Mouse (Mus musculus): ENCODE measurements around the gene Id4.
A peak's percentile ranks its signal among the peaks of the same experiment; 100 is the strongest.

Gene Id4

DNA sequence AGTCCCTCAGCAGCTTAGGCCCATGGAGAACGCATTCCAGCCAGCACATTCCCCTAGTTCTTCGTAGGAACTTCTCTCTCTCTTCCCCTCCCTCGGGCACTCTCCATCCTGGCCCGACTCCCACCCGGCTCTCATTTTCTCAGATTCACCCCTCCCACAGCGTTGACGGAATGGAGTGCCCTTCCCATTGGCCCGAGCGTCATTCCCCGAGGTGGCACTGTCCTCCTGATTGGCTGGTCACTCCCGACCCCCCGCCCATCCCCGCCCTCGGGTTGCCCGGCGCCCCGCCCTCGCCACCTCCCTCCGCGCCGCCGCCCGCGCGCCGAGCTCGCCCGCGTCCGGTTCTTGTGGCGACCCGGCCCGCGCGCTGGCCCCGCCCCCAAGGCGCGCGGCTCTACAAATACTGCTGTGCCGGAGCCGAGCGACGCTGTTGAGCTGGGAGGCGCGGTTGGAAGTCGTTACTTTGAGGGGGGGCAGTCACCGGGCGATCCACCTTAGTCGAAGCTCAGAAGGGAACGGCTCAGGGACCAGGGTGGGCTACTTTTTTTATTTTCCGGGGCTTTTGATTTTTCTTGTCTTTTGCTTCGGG is at the start of gene Id4:
TSS of gene Id4 (plus strand) at position 539 of the 589 bp plus-strand sequence.
- DNase-seq (ENCODE audit: low spot score in 2 of 2) = peak; percentile 92 to 95

DNA sequence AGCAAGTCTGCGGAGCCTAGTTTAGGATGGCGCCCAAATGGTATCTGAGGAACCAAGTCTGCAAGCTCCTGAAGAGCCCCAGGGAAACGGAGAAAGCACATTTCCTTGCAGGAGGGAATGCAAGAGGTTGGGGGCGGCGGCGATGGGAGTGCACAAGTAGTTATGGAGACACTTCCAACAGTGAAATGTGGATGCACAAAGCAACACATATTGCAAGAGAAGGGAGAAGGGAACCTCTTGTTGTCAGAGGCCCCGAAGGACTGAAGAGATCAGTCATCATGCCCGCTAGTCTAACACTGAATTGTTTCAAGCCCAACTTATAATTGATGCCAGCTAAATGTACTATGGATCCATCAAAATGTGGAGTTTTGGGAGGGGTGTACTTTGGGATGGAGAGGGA is 33.9 kb upstream of the Id4 start:
- peak in 1 of 2 experiments; percentile 20 for DNase-seq (ENCODE audit: low spot score in 2 of 2)

DNA sequence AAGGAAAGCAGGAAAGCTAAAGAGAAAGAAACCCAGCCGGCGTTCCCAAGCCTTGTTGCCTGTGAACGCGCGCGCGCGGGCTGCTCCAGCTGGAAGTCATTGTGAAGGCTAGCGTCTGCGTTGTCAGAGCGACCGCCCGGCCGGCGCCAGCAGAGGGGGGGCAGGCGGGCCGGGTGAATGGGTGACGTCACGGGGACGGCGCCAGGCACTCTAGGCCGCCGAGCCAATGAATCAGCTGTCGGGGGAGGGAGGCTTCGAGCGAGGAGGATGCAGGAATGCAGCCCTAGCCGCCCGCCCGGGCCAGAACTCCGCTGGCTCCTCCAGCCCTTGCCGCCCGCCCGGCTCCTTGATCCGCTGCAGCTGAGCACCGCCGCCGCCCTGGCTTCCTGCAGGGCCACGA is 33.3 kb upstream of the Id4 start:
- peak; percentile 96 to 97 for DNase-seq (ENCODE audit: low spot score in 2 of 2)

DNA sequence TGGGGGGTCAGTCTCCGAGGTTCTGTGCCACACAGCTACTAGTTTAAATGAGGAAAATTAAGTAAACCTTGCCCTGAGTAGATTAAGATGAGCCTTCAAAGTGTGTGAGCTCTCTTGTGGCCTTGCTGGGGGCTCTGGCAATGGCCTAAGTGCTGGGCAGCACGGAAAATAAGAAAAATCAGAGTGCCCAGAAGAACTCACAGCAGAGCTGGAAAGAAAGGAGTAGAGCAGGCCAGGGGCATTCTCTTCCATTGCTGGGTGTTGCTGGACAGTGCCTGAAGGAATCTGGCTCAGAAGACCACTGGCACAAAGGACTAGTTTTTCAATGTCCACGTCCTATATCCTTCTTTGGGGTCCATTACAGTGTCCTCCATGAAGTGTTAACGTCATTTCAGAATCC is 32.9 kb upstream of the Id4 start:
- no peak for DNase-seq (ENCODE audit: low spot score in 2 of 2)

DNA sequence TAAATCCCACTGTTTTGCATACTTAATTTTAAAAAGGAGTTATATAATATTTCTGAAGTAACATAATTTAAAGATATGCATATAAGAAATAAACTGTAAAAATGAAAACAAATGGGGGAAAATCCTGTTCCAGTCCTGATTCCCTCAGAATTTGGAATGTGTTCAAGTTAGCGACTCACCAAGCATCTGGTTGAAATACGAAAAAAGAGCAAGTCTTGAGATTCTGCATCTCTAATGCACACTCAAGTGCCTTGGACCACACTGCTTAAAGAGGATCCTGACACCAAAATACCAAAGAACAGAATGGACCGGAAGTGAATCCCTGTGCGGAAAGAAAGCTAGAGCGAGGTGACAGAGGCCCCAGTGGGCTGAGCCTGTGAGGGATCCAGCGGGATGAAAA is 30.0 kb upstream of the Id4 start:
- no peak for DNase-seq (ENCODE audit: low spot score in 2 of 2)

DNA sequence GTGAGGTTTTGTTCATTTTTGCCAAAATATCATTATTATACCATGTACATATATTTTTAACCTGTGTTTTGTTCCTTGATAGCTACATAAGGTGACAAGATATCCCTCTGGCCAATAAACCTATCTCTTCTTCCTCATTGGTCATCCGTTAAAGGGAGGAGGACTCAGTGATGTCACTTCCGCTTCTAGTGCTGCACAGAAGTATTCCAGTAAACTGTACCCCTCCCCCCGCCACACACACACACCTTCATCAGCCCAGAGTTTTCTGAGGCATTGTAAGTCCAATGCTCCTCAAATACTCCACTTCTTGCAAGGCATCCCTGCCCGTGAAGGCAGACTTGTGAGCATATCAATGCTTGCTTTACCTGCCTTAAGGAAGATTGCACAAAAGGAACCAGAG is 24.6 kb upstream of the Id4 start:
- no peak for DNase-seq (ENCODE audit: low spot score in 2 of 2)

DNA sequence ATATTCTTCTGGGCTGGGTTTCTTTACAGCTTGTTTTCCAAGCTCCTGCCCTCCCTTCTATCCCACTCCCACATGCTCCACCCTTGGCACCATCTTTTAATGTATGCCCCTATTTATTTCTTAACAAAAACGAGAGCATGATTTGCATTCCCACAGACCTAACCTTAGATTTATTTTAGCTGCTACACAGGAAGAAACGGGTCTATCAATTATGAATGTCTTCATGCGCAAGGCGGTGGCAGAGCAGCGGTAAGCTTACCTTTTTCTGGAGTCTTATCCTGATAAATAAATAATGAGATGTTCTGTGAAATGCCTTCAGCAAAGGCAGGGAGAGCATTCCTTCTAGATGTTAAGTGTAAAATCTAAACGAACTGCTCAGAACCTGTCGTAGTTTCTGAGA is 24.2 kb upstream of the Id4 start:
- DNase-seq (ENCODE audit: low spot score in 2 of 2) = no peak

DNA sequence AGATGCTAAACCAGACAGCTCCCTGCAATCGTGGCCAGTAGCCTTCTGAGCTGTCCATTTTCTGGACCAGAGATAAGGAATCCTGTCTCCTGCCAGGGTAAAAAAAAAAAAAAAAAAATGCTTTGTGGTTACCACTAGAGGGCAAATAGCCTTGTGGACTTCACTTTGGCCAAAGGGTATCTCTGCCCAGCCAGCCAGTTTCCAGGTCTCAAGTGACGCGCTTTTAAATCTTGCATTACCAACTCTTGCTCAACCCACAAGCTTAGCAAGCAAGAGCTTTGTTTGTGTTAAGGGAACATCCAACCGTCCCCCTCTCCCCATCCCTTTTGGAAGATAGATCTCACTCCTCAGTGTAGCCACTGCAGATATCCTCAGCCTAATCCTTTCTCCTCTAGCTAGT is 23.5 kb upstream of the Id4 start:
- DNase-seq (ENCODE audit: low spot score in 2 of 2) = no peak

DNA sequence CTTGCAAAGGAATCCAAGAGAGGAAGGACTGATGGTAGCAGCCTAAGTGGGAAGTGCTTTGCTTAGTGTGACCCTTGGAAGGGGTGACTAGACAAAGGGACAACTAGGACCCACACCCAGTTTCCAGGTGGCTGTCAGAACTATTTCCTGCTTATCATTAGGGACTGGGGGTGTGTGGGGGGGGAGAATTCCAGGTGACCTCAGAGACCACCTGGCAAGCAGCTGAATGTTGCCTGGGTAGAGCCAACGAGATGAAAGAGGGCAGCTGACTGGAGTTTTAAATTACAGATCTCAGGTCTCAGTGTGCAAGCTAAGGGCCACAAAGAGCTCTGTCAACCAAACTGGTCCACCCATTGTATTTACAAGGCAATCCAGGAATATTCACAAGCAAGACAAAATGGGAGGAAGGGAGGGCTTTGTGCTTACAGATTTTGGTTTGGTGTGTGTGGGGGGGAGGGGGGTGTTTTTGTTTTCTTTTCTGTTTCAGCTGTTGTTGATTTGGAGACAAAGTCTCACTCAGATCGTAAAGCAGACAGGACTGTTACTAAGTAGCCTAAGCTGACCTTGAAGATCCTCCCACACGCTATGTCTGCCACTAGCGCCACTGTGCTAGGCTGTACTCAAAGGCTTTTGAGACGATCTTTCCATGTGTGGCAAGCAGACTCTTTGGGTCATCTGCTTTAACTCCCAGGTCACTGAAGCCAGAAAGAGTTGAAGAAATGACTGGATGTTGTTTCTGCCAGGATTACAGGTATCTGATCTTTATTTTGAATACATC is 15.6 kb upstream of the Id4 start:
- no peak for DNase-seq (ENCODE audit: low spot score in 2 of 2)

DNA sequence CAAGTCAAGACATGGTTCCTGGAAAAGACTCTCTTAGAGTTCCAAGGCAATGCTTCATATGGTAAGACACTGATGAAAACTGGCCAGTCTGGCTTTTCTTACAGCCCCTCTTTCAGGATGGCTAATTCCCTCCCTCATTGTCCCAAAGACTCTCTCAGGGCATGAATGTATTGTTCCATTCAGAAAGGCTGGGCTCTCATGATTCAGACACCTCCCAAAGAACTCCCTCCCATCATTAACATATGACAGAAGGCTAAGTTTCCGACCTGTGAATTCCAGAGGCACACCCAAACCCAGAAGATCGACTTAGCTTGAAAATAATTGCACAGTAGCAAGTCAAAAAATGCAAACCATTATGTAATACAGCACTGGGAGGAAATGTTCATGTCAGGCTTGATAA is 8.5 kb upstream of the Id4 start:
- no peak for DNase-seq (ENCODE audit: low spot score in 2 of 2)

DNA sequence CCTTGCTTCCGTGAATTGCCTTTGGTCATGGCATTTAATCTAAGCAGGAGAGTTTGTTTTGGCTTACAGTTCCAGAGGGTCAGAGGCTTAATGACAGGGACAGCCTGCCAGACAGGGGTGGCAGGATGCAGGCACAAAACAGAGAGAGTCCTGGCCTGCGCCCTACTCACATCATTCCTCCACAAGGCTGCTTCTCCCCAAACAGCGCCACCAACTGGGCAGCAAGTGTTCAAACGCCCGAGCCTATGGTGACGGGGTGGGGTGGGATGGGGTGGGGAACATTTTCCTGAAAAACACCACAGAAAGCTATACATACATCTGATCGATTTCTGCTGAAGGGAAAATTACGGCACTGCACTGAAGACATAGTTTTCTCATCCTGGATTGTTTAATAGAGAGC is 6.0 kb upstream of the Id4 start:
- DNase-seq (ENCODE audit: low spot score in 2 of 2) = no peak

DNA sequence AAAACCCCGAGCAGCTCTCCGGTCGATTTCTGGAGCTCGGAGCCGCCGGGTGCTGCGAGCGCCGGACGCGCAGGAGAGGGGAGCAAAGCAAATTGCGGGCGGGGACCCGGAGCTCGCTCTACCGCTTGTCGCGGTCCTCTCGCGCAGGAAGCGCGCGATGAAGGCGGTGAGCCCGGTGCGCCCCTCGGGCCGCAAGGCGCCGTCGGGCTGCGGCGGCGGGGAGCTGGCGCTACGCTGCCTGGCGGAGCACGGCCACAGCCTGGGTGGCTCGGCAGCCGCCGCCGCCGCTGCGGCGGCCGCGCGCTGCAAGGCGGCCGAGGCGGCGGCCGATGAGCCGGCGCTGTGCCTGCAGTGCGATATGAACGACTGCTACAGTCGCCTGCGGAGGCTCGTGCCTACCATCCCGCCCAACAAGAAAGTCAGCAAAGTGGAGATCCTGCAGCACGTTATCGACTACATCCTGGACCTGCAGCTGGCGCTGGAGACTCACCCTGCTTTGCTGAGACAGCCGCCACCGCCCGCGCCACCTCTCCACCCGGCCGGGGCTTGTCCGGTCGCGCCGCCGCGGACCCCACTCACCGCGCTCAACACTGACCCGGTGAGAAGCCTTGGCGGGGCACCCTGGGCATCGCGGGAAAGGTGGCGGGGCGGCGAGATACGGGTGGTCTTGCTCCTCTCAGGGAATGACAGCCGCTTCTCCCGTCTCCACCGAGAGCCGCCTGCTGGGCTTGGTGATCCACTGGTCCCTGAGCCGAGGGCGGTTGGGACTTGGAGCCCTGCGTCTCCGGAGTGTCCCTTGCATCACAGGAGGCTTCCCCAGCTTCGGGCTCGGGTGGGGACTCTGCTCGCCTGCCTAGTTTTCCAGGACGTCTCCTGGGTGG is 553 bp downstream of the Id4 start:
- peak; percentile 48 to 65 for DNase-seq (ENCODE audit: low spot score in 2 of 2)

DNA sequence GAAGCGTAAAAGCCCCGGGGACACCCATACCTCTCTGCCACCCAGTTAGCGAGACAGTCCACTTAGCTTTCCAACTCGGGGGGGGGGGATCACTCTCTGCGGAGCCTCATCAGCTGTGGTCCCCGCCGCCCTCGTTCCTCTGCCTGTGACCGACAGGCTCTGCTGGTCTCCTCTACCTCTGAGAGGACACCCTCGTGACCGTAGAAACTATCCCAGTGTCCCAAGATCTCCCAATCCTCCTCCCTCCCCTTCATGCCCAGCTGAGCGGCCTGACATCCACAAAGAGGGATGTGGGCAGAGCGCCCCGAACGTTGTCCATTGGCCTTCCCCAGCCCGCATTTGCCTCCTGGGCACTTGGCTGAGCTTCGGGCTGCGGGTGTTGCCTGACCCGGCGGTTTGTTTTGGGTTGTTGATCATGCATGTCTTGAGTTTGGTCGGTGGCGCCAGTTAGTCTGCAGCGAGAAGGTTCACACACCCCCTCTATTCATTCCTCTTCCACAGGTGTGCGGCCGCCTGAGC is 1.5 kb downstream of the Id4 start:
- DNase-seq (ENCODE audit: low spot score in 2 of 2) = peak in 1 of 2 experiments; percentile 28

DNA sequence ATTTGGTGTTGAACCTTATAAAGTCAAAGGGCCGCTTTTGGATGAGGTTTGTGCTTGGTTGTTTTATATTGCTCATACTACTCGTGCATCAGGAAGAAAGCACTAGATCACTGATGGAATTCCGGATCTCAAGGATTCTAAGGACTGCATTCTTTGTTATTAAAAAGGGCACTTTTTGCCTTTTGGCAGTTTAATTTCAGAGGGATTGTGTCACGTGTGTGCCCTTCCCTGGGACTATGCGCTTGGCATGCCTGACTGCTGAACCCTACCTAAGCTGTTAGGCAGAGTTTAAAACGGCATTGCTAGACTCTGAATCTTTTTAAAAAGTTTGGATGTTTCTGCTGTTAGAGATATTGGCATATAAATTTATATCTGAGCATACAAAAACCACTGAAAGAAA is 4.0 kb downstream of the Id4 start:
- DNase-seq (ENCODE audit: low spot score in 2 of 2) = no peak

DNA sequence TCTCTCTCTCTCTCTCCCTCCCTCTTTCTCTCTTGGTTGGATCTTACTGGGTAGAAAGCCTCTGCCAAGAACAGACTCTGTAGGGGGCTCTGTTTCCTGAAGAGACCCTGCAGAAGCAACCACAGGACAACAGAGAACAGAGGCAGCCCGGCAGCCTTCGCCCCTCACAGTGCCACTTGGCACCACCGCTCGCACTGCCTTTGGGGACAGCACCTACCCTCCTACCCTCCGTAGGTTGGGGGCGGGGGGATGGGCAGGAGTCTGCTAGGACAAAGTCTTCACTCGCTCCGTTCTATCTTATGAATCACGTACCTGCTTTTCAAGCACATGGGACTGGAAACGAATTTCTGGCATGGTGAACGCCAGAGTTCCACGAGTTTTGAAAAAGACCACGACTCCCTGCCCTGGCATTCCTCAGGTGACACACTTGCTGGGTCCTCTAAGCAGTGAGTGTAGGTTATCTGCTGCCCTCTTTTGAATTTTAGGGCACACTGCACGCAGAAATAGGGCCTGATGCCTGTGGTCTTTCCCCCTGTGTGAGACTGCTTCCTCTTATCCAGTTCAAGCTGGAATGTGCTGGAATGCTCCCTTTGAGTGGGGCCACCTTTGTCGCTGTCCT is 12.5 kb downstream of the Id4 start:
- peak in 1 of 2 experiments; percentile 34 for DNase-seq (ENCODE audit: low spot score in 2 of 2)

DNA sequence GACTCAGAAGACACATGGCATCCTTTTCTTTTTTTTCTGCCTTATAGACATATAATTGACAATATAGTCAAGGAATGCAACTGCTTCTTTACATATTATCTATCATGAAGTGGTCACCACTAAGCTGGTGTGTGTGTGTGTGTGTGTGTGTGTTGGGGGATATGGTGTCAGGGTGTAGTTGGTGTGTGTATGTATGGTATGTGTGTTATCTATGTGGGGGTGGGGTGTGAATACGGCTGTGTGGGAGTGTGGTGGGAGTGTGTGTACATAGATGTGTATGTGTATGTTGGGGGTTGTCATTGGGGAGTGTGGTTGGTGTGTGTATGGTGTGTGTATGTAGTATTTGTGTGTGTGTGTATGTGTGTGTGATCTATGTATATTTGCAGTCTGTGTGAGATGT is 13.1 kb downstream of the Id4 start:
- DNase-seq (ENCODE audit: low spot score in 2 of 2) = no peak

DNA sequence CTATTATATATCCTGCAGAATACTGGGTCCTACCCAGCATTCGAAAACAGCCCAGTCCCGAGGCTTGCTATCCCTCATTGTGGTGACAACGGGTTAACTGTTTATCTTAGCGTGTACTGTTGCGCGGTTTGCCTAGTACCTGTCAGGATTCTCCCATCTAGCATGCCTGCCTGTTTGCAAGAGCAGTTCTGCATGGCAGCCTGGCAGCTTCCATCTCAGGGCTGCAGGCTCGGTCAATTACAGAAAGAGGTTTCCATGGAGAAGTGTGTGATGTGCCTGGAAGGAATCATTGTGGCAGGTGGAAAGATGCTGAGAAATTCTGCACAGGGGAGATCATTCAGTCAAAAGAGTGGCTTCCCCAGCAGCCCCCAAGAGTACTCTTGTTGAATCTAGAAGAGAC is 16.0 kb downstream of the Id4 start:
- DNase-seq (ENCODE audit: low spot score in 2 of 2) = no peak

DNA sequence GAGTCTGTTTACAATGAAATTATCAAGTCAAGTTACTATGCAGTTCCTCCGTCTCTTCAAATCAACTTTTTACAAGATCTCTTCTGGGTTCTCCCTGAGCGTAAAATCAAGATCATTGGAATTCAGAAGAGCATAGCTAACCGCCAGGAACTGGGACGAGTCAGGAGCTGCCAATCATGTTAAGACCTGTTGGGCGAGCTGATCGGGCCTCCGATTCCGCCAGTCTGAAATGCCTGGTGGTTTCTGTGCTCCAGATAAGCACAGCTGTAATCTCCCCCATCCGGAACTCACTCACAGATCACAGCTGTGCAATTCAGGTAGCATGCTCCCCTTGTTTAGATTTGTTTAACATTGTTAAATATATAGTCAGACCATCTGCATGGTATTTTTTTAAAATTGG is 23.4 kb downstream of the Id4 start:
- DNase-seq (ENCODE audit: low spot score in 2 of 2) = no peak

DNA sequence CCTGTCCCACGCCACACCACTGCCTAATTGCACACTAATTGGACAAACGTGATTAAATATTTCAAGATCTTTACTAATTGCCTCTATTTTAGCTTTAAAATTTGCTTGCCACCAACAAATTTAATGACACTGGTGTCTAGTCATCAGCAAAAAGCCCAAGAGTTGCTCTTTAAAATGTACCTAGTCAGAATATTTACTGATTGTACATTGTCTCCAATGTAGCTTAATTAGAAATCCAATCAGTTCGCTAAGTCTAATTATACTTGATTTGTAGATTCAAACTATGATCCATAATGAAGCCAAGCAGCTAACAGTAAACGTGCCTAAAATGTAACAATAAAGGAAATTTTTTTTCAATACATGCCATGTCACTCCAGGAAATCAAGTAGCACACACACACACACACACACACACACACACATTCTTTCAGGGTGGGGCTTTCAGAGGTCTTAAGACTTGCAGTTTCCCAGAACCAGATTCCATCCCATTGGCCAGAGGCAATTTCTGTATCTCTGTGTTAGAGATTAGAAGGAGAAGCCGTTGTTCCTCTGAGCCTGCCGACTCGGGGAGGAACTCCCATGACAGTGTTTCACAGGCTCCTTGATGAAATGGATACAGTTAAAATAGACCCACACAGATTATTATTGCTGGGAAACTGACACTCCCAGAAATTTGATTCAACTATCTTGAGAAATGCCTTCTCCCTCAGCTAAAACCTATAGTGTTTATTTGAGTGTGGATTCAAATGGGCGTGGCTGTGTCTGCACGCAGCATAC is 24.1 kb downstream of the Id4 start:
- no peak for DNase-seq (ENCODE audit: low spot score in 2 of 2)

DNA sequence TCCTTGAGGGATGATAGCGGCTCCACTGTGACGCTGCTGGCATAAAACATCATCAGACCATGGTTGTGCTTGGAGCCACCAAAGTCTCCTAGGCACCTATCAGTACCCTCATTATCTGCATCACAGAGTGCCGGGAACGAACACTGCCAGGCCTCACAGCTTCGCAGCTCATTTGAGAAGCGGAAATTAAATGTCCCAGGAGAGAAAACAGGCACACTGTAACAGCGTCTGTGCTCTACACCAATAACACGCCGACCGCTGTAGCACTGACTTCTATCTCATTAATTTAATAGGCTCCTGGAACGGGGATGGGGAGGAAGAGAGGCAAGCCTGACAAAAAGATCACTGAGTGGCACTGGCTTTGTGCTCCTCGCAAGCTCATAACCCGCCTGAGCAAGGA is 29.4 kb downstream of the Id4 start:
- no peak for DNase-seq (ENCODE audit: low spot score in 2 of 2)

DNA sequence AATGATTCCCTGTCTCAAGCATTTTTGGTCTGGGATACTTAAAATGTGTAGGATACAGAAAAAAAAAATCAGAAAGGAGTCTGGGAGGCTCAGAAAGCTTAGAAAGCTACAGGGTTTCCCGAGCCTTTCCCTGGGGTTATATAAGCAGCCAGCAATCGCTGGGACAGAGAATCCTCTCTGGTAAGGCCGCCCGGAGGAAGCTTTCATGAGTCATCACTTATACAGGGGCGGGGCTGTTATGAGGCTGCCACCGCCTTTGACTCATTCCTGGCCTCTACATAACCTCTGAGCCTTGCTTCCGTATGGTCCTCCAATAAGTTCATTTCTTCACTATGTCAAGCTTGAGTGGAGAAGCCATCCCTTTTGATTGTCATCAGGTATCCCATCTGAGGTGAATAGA is 53.5 kb downstream of the Id4 start:
- no peak for DNase-seq (ENCODE audit: low spot score in 2 of 2)
